Mouse (Mus musculus): ENCODE measurements around the gene Dpysl4.

The Dpysl4 gene

GRCm38 (mm10) chr7:139100531-139101095 is 14.8 kb downstream of the Dpysl4 start:
- no peak for DNase-seq

DNA sequence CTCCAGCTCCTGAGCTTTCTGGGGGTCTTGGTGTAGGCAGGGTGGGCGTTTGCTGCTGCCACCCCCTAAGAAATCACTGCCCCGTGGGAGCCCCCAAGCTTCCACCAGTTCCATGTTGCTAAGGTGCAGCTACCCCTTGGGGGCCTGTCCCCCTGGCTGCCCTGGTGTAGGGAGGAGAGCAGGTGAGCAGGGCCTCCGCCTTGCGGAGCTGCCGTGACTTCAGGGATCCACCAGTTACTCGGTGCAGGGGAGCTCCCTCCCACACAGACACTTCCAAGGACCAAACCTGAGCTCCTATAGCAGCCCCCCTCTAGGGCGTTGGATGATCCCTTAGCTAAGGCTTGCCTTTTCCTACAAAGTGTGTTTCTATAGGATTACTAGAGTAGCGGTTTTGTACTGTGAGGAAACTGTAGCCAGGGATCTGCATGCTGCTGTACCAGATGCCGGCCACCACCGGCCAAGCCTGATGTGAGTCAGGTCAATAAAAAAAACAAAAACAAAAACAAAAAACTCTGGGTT is 15.5 kb downstream of the Dpysl4 start:
- DNase-seq: no peak

DNA sequence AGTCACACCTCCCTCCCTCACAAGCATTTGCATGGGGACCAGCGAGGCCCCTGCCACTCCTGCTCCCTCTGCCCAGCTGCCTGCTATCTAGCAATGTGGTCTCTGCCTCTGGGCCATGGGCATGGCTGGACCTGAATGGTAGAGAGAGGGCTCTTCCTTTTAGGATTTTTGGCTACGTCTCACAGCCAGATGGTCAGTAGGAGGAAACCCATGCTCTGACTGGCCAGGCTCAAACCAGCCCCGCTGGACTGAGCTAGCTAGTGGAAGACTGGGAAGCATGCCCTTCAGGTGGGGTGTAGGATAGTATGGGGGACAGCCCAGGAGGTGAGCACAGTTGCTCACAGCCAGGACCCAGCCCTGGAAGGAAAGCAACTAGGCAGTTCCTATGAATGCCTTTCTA is 16.0 kb downstream of the Dpysl4 start:
- no peak for DNase-seq

- no peak for DNase-seq
Measured at GRCm38 (mm10) chr7:139103960-139104381, 18.2 kb downstream of the Dpysl4 start.

DNA sequence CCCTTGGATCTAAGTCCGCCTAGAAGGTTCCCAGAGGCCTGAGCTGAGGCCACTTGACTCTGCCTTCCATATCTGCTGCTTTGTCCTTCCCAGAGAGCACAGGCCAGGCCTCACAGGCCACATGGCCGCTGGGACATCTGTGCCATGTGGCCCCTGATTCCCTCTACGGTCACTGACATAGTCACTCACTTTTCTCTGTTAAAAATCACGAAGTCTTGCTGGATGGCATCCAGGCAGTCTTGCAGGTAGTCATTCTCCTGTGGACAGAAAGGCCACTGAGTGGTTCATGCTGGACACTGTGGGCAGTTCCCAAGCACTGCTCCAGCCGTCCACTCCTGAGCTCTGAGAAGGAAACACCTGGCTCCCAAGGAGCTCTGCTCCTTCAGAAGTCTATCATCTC is 19.3 kb downstream of the Dpysl4 start:
- no peak for DNase-seq

DNA sequence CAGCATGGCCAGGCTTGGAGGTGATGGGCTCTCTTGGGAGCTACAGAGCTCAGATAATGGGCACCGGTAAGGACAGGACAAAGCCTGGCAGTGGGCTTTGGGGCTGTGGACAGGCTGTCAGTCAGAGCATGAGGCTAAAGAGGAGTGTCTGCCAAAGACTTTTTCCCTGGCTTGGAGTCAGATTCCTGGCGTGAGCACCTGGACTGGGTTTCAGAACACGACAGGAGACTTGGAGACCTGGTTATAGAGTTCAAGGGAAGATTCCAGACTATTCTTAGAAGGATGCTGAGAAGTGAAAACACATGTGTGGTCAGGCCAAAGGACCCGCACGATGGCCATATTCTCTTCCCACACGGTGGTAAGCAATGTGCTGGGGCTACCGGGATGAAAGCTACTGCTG is 19.9 kb downstream of the Dpysl4 start:
- DNase-seq: no peak

- no peak for DNase-seq
Measured at GRCm38 (mm10) chr7:139107908-139108650, 22.3 kb downstream of the Dpysl4 start.

DNA sequence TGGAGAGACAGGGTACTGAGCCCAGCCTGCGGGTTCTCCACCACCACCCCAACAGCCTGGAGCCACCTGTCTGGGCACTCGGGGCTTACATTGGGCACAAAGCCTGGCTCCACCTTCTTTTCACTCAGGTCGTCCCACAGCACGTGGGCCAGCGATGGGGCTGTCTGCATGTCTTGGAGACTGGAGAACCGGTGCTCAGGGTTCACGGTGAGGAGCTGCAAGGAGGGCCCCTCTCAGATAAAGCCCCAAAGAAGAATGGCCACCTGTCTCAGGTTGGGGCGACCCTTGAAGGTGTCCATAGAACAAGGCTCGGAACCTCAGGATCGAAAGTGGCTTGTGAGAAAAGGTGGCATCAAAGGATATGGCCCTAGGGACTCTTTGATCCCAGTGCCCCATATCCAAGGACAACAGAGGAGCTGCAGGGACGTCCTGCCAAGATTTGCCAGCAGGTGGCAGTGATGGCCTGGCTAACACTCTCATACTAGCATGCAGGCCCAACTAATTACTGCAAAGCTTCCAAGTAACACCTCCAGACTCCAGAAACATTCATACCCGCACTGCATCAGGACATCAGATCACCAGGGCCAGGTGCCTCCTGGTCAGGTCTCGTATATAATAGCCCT is 33.5 kb downstream of the Dpysl4 start:
- peak; percentile 44 for DNase-seq

DNA sequence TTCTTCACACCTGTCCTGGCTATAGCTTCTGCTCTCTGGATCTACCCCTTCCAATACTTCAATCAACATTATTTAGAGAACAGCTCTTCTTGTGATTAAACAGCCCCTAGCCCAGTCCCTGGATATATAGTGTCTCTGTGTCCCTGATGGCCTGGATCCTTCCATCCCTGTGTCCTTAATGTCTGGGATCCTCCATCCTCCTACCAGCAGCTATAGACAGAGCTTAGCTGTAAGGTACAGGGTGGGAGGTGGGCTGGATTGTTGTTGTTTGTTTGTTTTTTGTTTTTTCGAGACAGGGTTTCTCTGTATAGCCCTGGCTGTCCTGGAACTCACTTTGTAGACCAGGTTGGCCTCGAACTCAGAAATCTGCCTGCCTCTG is 34.0 kb downstream of the Dpysl4 start:
- no peak for DNase-seq

- no peak for DNase-seq
Measured at GRCm38 (mm10) chr7:139125881-139126280, 40.1 kb downstream of the Dpysl4 start.

DNA sequence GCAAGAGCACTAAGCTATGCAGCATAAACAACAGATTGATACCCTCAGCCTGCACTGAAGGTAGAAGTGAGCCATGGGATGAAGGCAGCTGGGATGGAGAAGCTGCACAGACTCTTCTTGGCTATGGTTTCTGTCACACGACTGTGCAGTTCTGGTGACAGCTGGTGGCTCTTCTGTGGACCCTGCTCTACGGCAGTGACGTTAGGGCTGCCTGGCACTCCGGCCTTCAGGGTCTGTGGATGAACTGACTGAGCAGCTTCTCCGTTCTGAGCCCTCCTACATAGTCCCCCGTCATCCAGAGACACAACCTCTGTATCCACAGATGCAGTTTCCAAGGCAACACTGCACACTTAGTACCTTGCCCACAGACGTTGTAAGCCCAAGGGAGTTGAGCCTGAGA is 40.7 kb downstream of the Dpysl4 start:
- DNase-seq: no peak

DNA sequence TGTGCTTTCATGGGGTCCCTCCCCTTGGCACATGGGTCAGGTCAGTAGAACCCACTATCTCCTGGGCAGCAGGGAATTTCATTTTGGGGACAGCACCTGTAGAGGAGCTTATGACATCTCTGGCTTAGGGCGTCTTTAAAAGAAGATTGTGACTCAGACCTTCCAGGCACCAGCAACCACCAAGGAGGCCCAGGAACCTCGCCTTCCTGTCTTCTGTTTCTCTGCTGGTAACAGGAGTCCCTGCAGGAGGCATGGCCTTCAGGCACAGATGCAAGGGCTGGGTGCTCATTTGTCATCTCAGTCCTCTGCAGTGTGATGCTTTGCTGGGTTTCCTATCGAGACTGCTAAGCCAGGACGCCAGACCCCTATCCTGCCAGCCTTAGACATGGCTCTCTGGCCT is 43.2 kb downstream of the Dpysl4 start:
- no peak for DNase-seq

GRCm38 (mm10) chr7:139130361-139130760 is 44.6 kb downstream of the Dpysl4 start:
- no peak for DNase-seq

GRCm38 (mm10) chr7:139131538-139131937 is 45.7 kb downstream of the Dpysl4 start:
- no peak for DNase-seq

GRCm38 (mm10) chr7:139133446-139133845 is 47.6 kb downstream of the Dpysl4 start:
- DNase-seq: no peak

- DNase-seq: no peak
Measured at GRCm38 (mm10) chr7:139135236-139135635, 49.4 kb downstream of the Dpysl4 start.

GRCm38 (mm10) chr7:139136906-139137491 is 51.2 kb downstream of the Dpysl4 start:
- no peak for DNase-seq

DNA sequence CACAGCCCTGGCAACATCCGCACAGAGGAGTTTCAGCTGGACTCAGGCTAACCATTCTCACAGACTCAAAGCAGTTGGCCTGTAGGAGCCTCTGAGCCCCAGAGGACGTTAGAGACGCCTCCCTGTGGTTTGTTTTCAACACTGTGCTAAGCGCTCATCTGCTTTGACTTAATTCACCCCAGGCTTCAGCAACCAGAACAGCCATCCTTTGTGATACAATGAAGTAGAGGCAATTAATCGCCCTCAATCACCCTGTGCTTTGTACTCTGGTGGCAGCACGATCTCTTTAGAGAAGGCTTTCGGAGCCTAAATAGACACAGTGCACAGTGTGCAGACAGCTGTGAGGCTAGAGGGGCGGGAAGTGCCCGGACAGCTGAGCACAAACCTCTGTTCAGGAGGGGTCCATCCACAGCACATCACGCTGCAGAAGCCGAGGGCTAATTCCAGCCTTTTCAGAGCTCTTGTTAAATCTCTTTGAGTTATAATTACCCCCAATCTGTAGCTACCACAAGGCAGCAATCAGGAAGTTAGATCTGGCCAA is 54.2 kb downstream of the Dpysl4 start:
- no peak for DNase-seq

DNA sequence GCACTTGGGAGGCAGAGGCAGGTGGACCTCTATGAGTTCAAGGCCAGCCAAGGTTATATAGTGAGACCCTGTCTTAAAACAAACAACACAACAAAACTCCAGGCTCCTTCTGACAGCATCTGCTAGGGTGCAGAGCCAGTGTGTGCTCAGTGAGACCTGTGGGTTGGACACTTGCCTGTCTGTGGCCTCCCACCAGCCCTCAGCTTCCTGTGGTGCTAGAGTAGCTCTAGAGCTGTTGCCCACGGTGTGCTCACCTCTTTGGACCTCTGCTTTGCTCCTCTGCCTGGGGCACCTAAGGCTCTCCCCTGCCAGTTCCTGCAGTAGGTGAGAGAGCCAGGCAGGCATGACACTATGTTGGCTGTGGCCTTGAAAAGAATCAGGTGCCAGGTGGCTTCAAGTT is 58.0 kb downstream of the Dpysl4 start:
- no peak for DNase-seq

GRCm38 (mm10) chr7:139145891-139146290 is 60.1 kb downstream of the Dpysl4 start:
- DNase-seq: no peak

DNA sequence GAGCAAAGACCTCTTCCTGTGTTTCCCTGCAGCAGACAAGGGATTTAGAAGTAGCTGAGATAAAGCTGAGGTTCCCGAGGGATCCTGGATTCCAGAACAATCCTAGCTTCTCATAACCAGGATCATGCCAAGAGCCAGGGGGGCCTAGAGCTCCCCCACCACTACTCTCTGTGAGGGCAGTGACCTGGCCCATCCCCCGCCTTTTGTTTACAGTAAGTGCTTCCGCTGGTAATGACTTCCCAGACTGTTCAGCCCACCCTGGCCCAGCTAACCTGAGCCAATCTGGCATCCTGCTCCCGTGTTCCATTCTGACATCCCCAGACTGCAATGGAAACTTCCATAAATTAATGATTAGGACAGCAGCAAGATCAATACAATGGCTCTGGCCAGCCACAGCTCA is 61.6 kb downstream of the Dpysl4 start:
- no peak for DNase-seq

- no peak for DNase-seq
Measured at GRCm38 (mm10) chr7:139149373-139149772, 63.6 kb downstream of the Dpysl4 start.

- peak; percentile 9 for DNase-seq
Measured at GRCm38 (mm10) chr7:139151116-139151515, 65.3 kb downstream of the Dpysl4 start.

All from thymus, postnatal 25 days (tissue).